Mouse (Mus musculus): ENCODE data around the gene Scgb1b27. TPM values are rescaled to one million over a fixed set of nuclear protein-coding genes. Genes with fewer than 3 reads are reported as not detected.

Scgb1b27 gene
- not detected for polyA plus RNA-seq (2017; shearing (Covaris generic))

GRCm38 (mm10) chr7:34021183-34021582 is at the start of gene Scgb1b27:
Gene Scgb1b27, plus strand, starts transcription at chr7:34021483.

GRCm38 (mm10) chr7:34013842-34014241 is 7.4 kb upstream of the Scgb1b27 start, which contains the start of gene Scgb2b27:
Gene Scgb2b27, minus strand, starts transcription at chr7:34013942.

Other genes with a start within 250 kb of the Scgb1b27 start
- gene Scgb2b26, start 76.4 kb upstream of the Scgb1b27 start, polyA plus RNA-seq (2017; shearing (Covaris generic)): not detected
- gene Scgb2b27, start 7.5 kb upstream of the Scgb1b27 start, polyA plus RNA-seq (2017; shearing (Covaris generic)): not detected
- gene Scgb1b30, start 73.9 kb downstream of the Scgb1b27 start, polyA plus RNA-seq (2017; shearing (Covaris generic)): not detected
- gene Wtip, start 111.8 kb downstream of the Scgb1b27 start, polyA plus RNA-seq (2017; shearing (Covaris generic)): not detected
- gene Uba2, start 148.1 kb downstream of the Scgb1b27 start, polyA plus RNA-seq (2017; shearing (Covaris generic)): 168 TPM
- 54.6 TPM for gene Pdcd2l, start 175.2 kb downstream of the Scgb1b27 start, polyA plus RNA-seq (2017; shearing (Covaris generic))
- gene Gpi1, start 208.9 kb downstream of the Scgb1b27 start, polyA plus RNA-seq (2017; shearing (Covaris generic)): 345 TPM
- gene Gm6096, start 229.6 kb downstream of the Scgb1b27 start, polyA plus RNA-seq (2017; shearing (Covaris generic)): not detected

All from inflammation-experienced regulatory T-cells, adult 16 weeks (primary cell).